Mouse (Mus musculus) heart, postnatal 0 days (tissue): ENCODE data around the gene Adck2. TPM values are rescaled to one million over a fixed set of nuclear protein-coding genes. Genes with fewer than 3 reads are reported as not detected.

Experiments used
- ATAC-seq: fragments of 200-750 bp; cut with Nextera tagmentation; 2 replicates; pipeline ENCODE4 v1.8.0; 2017; ENCODE audit warnings: low read depth, moderate number of reproducible peaks, moderate library complexity; ENCODE audit not compliant: insufficient read depth
- DNase-seq: peaks from one replicate; pipeline ENCODE4 v3.0.0-alpha.2; 2016; ENCODE audit warnings: low spot score
- H3K27ac ChIP-seq: fragments of 300-500 bp; sonication (generic); 2 replicates; pipeline ENCODE4 v1.5.1; 2014; ENCODE audit warnings: low read depth, mild to moderate bottlenecking
- H3K27me3 ChIP-seq: fragments of 300-500 bp; sonication (generic); 2 replicates; pipeline ENCODE4 v1.6.1; 2014; ENCODE audit warnings: low read length, mixed read lengths; ENCODE audit not compliant: control insufficient read depth, insufficient read depth
- H3K36me3 ChIP-seq: fragments of 300-500 bp; sonication (generic); replicated peaks from 2 replicates; pipeline ENCODE4 v1.6.1; 2014; ENCODE audit warnings: low read length, mixed read lengths; ENCODE audit not compliant: control insufficient read depth, insufficient read depth
- H3K4me1 ChIP-seq: fragments of 300-500 bp; sonication (generic); 2 replicates; pipeline ENCODE4 v1.6.1; 2014; ENCODE audit warnings: antibody characterized with exemption; ENCODE audit not compliant: control insufficient read depth, insufficient read depth
- H3K4me2 ChIP-seq: fragments of 300-500 bp; sonication (generic); 2 replicates; pipeline ENCODE4 v1.6.1; 2014; ENCODE audit warnings: low read depth, mild to moderate bottlenecking, low read length, moderate library complexity
- H3K4me3 ChIP-seq: fragments of 300-500 bp; sonication (generic); 2 replicates; pipeline ENCODE4 v1.5.1; 2014; ENCODE audit warnings: low read depth, low read length
- H3K9ac ChIP-seq: fragments of 300-500 bp; sonication (generic); replicated peaks from 2 replicates; pipeline ENCODE4 v1.6.1; 2014; ENCODE audit warnings: low read depth, low read length, mixed read lengths
- H3K9me3 ChIP-seq: fragments of 300-500 bp; sonication (generic); replicated peaks from 2 replicates; pipeline ENCODE4 v1.6.1; 2016; ENCODE audit warnings: low read length; ENCODE audit not compliant: control insufficient read depth
- CTCF ChIP-seq: IDR thresholded peaks from 2 replicates; pipeline ENCODE4 v1.5.1; 2016; ENCODE audit warnings: antibody characterized with exemption, control low read depth, low read depth
- EP300 ChIP-seq: IDR thresholded peaks from 2 replicates; pipeline ENCODE4 v1.6.1; 2016; ENCODE audit warnings: antibody characterized with exemption, low read depth
- WGBS: fragments of 180-500 bp; shearing (Covaris S2); extraction: QIAGEN DNeasy Blood & Tissue Kit; methylation state at CpG from one replicate; pipeline ENCODE4 v1.1.7; 2014; 5-methylcytosine and 5-hydroxymethylcytosine counted together
- polyA plus RNA-seq: library from polyadenylated mRNA; unstranded; fragments of >200 nt; fragmentation: Nextera tagmentation; extraction: Ambion mirVana; gene quantifications from 2 replicates; pipeline ENCODE4 v1.2.1, GENCODE M21; 2015
- total RNA-seq: library from RNA; depleted of rRNA; stranded (reverse); fragments of >200 nt; gene quantifications from 2 replicates; pipeline ENCODE4 v1.2.3, GENCODE M21; 2014; ENCODE audit warnings: low replicate concordance

The Adck2 gene
- total and polyA plus RNA-seq, 2 experiments from 2014 or later: 22.4 to 24.4 TPM

GRCm38 (mm10) chr6:39534944-39535343 is 38.7 kb upstream of the Adck2 start:
- ATAC-seq: no peak

GRCm38 (mm10) chr6:39536621-39537020 is 37.1 kb upstream of the Adck2 start:
- ATAC-seq (no peak), DNase-seq (no peak)
- no peak overlapping the region for H3K4me2 ChIP-seq
- WGBS: 22% methylated on average over 1 of the region's 1 CpGs
- no peak overlapping the region for H3K4me3 ChIP-seq
- H3K9me3 ChIP-seq: no peaks in the 10 kb centered on the region
- no peaks in the 10 kb centered on the region for H3K4me1 ChIP-seq
- H3K9ac ChIP-seq: no peak overlapping the region
- H3K27me3 ChIP-seq: no peaks in the 10 kb centered on the region
- H3K36me3 ChIP-seq: no peaks in the 10 kb centered on the region
- TF ChIP-seq EP300 (no peak), CTCF (no peak)
- H3K27ac ChIP-seq: no peak overlapping the region

More at GRCm38 (mm10) chr6:39534944-39535343, 38.7 kb upstream of the Adck2 start:
- H3K4me2 ChIP-seq: no peak overlapping the region
- no peak overlapping the region for H3K4me3 ChIP-seq
- no peaks in the 10 kb centered on the region for H3K27me3 ChIP-seq
- H3K27ac ChIP-seq: no peak overlapping the region
- no peaks in the 10 kb centered on the region for H3K9me3 ChIP-seq
- no peaks in the 10 kb centered on the region for H3K4me1 ChIP-seq
- TF ChIP-seq CTCF (no peak), EP300 (no peak)
- no peaks in the 10 kb centered on the region for H3K36me3 ChIP-seq
- DNase-seq: no peak
- no peak overlapping the region for H3K9ac ChIP-seq

GRCm38 (mm10) chr6:39537276-39537675 is 36.4 kb upstream of the Adck2 start:
- TF ChIP-seq EP300 (no peak), CTCF (no peak)
- Histone ChIP-seq H3K36me3 (no peaks in the 10 kb centered on the region), H3K4me2 (no peak overlapping the region), H3K9me3 (no peaks in the 10 kb centered on the region), H3K27me3 (no peaks in the 10 kb centered on the region), H3K4me1 (peaks cover under 1% of the 10 kb centered on the region; the same call in 1 of the 2 replicates), H3K4me3 (no peak overlapping the region), H3K27ac (no peak overlapping the region), H3K9ac (no peak overlapping the region)
- ATAC-seq: no peak
- WGBS: 93% methylated on average over 5 of the region's 5 CpGs
- DNase-seq: no peak

GRCm38 (mm10) chr6:39538227-39538626 is 35.4 kb upstream of the Adck2 start:
- peak overlapping the region; percentile 72 for H3K27ac ChIP-seq
- no peak for ATAC-seq

DNA sequence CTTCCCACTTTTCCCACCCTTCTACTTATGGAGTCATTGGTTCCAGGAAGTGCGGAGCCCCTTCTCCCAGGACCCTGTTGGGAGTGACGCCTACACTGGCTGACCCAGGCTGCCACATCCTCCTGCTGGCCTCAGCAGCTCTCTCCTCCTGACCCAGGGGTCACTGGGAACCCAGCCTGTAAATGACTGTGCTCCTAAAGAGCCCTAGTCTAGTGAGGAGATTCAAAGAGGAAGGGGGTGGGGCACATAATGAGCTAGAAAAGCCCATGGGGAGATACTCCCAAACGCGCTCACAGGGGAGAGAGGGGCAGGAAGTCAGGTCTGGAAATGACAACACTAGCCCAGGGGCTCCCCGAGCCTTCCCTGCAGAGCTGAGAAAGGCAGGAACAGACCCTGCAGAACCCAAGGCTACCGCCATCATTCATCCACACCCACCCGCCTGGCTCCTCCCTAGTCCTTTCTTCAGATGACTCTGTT is 34.0 kb upstream of the Adck2 start:
- Histone ChIP-seq H3K27me3 (no peaks in the 10 kb centered on the region), H3K9me3 (no peaks in the 10 kb centered on the region), H3K4me2 (peak overlapping the region; percentile 26), H3K27ac (peak overlapping the region; percentile 72), H3K36me3 (no peaks in the 10 kb centered on the region), H3K4me3 (no peak overlapping the region), H3K9ac (no peak overlapping the region), H3K4me1 (peaks cover 8% of the 10 kb centered on the region)
- 22% methylated on average over 7 of the region's 7 CpGs for whole genome bisulfite sequencing
- TF ChIP-seq CTCF: no peak
- no peak for TF ChIP-seq EP300
- ATAC-seq (peak; percentile 59), DNase-seq (peak; percentile 67)

More at GRCm38 (mm10) chr6:39538227-39538626, 35.4 kb upstream of the Adck2 start:
- no peak overlapping the region for H3K4me3 ChIP-seq
- no peaks in the 10 kb centered on the region for H3K9me3 ChIP-seq
- H3K36me3 ChIP-seq: no peaks in the 10 kb centered on the region
- WGBS: 59% methylated on average over 8 of the region's 8 CpGs
- H3K4me2 ChIP-seq: no peak overlapping the region
- H3K4me1 ChIP-seq: peaks cover 8% of the 10 kb centered on the region
- TF ChIP-seq EP300 (no peak), CTCF (no peak)
- no peak for DNase-seq
- H3K27me3 ChIP-seq: no peaks in the 10 kb centered on the region
- H3K9ac ChIP-seq: no peak overlapping the region

DNA sequence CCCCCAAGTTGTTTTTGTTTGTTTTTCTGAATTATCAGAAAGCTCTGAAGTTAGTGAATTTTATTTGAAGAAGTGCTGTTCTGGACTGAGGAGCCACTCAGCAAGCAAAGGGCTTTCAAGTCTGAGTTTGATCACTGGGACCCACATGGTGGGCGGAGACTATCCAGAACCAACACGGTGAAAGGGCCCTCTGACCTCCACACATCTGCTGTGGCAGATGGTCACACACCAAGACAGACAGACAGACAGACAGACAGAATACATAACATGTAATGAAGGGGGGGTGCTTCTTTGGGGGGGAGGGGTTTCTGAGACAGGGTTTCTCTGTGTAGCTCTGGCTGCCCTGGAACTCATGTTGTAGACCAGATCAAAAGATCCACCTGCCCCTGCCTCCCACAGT is 33.1 kb upstream of the Adck2 start:
- Histone ChIP-seq H3K36me3 (no peaks in the 10 kb centered on the region), H3K4me1 (peaks cover 8% of the 10 kb centered on the region), H3K27ac (0 out of 2 replicates have a peak overlapping the region, but pooled peaks have one; percentile 72), H3K4me2 (no peak overlapping the region), H3K9me3 (no peaks in the 10 kb centered on the region), H3K9ac (no peak overlapping the region), H3K27me3 (no peaks in the 10 kb centered on the region), H3K4me3 (no peak overlapping the region)
- ATAC-seq: no peak
- TF ChIP-seq CTCF (no peak), EP300 (no peak)
- no peak for DNase-seq
- 46% methylated on average over 2 of the region's 2 CpGs for WGBS
